Mouse (Mus musculus) adrenal gland, adult 2 months (tissue): ENCODE measurements at regions not wholly inside any gene's neighbourhood (a gene's known extent, or its start where the extent isn't known, plus 50 kb on each side); places are given as distances from the start of the nearest gene placed in this dataset.
A peak's percentile ranks its signal among the peaks of the same experiment; 100 is the strongest.

Experiments used
- DNase-seq: peaks from one replicate; pipeline ENCODE4 v3.0.0; 2021

GRCm38 (mm10) chr11:19747973-19748559, 176.1 kb upstream of the Spred2 start:
- DNase-seq: no peak

GRCm38 (mm10) chr11:19758892-19759291, 165.3 kb upstream of the Spred2 start:
- DNase-seq: no peak

- peak; percentile 80 for DNase-seq
Observed at GRCm38 (mm10) chr11:19760861-19761693, 163.1 kb upstream of the Spred2 start.

- peak; percentile 54 for DNase-seq
Observed at GRCm38 (mm10) chr11:19761694-19761976, 162.5 kb upstream of the Spred2 start.

- DNase-seq: no peak
Observed at GRCm38 (mm10) chr11:19767316-19767715, 156.9 kb upstream of the Spred2 start.

- DNase-seq: no peak
Observed at GRCm38 (mm10) chr11:19767871-19768270, 156.3 kb upstream of the Spred2 start.

GRCm38 (mm10) chr11:19768962-19769361, 155.2 kb upstream of the Spred2 start:
- no peak for DNase-seq

GRCm38 (mm10) chr11:19774010-19774409, 150.2 kb upstream of the Spred2 start:
- peak; percentile 41 for DNase-seq

- no peak for DNase-seq
Observed at GRCm38 (mm10) chr11:19775741-19776140, 148.4 kb upstream of the Spred2 start.

- DNase-seq: peak; percentile 40
Observed at GRCm38 (mm10) chr11:19776473-19777200, 147.5 kb upstream of the Spred2 start.

- no peak for DNase-seq
Observed at GRCm38 (mm10) chr11:19778191-19778590, 146.0 kb upstream of the Spred2 start.

GRCm38 (mm10) chr11:19785110-19785509, 139.1 kb upstream of the Spred2 start:
- no peak for DNase-seq

GRCm38 (mm10) chr11:19796950-19797670, 127.1 kb upstream of the Spred2 start:
- no peak for DNase-seq

GRCm38 (mm10) chr11:19809359-19809758, 114.8 kb upstream of the Spred2 start:
- DNase-seq: no peak

GRCm38 (mm10) chr11:19811271-19811991, 112.7 kb upstream of the Spred2 start:
- no peak for DNase-seq

- DNase-seq: no peak
Observed at GRCm38 (mm10) chr11:19811992-19812690, 112.0 kb upstream of the Spred2 start.

- DNase-seq: no peak
Observed at GRCm38 (mm10) chr11:19813549-19813948, 110.6 kb upstream of the Spred2 start.

- DNase-seq: no peak
Observed at GRCm38 (mm10) chr11:19822991-19823390, 101.2 kb upstream of the Spred2 start.

GRCm38 (mm10) chr11:19823461-19823895, 100.7 kb upstream of the Spred2 start:
- DNase-seq: peak; percentile 46

GRCm38 (mm10) chr11:19826481-19827185, 97.5 kb upstream of the Spred2 start:
- no peak for DNase-seq
